Mouse (Mus musculus): Measurements from ENCODE around the gene Nadk. TPM values are rescaled to one million over a fixed set of nuclear protein-coding genes. Genes with fewer than 3 reads are reported as not detected.

Gene Nadk
- polyA plus RNA-seq, 1 experiment, result 129 TPM

DNA sequence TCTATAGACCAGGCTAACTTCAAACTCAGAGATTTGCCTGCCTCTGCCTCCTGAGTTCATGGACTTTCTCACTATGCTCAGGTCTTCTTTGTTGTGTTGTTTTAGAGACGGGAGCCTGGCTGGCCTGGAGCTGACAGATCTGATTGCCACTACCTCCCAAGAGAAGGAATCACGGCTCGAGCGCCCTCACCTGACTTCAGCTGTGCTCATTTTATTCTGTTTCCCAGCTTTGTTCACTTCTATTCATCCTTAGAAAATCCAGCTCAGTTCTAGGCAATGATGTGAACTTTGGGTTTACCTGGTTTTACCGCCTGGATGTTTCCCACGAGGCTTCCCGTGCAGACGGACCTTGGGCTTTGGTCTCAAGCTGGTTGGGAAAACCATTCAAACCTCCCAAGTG lies 13.3 kb downstream of the Nadk start:
- 97% methylated on average over 8 of the region's 8 CpGs for WGBS
- DNase-seq, result no peak
- Histone ChIP-seq H3K27ac (ENCODE audit: control insufficient read depth, insufficient read depth, low read length) (no peak overlapping the region), H3K36me3 (ENCODE audit: control insufficient read depth, insufficient read depth, low read length) (peaks cover 13% of the 10 kb centered on the region; the same call in 1 of the 2 replicates), H3K4me1 (replicated peaks; ENCODE audit: control insufficient read depth, insufficient read depth, low read length) (peaks cover 5% of the 10 kb centered on the region), H3K4me3 (ENCODE audit: control insufficient read depth, insufficient read depth, low read length) (no peak overlapping the region), H3K27me3 (ENCODE audit: control insufficient read depth, insufficient read depth, low read length) (no peaks in the 10 kb centered on the region)
- TF ChIP-seq POLR2A (IDR thresholded peaks at IDR 0.05; ENCODE audit: control insufficient read depth, extremely low read depth, insufficient read depth, low read length, poor library complexity), result no peak
- no peak for TF ChIP-seq CTCF (IDR thresholded peaks at IDR 0.05; ENCODE audit: borderline replicate concordance, control insufficient read depth, extremely low read depth, insufficient read depth, low read length, poor library complexity)

DNA sequence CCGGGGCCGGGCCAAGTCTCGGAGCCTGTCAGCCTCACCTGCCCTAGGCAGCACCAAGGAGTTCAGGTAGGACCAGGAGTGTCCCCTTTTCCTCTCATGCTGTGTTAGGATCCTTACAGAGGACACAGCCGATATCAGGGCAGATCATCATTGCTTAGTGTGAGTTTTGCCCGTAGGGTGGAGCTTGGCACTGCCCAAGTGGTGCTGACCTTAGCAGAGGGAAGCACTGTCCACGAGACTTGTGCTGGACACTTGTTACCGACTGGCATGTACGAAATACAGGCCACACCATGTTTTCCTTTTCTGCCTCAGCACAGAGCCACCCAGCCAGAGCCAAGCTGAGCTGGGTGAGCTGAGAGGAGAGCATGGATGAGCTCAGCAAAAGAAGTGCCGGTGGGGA lies 15.0 kb downstream of the Nadk start:
- Histone ChIP-seq H3K4me3 (ENCODE audit: control insufficient read depth, insufficient read depth, low read length) (no peak overlapping the region), H3K4me1 (replicated peaks; ENCODE audit: control insufficient read depth, insufficient read depth, low read length) (peaks cover 5% of the 10 kb centered on the region), H3K27me3 (ENCODE audit: control insufficient read depth, insufficient read depth, low read length) (no peaks in the 10 kb centered on the region), H3K36me3 (ENCODE audit: control insufficient read depth, insufficient read depth, low read length) (peaks cover 16% of the 10 kb centered on the region; the same call in 1 of the 2 replicates), H3K27ac (ENCODE audit: control insufficient read depth, insufficient read depth, low read length) (no peak overlapping the region)
- TF ChIP-seq POLR2A (IDR thresholded peaks at IDR 0.05; ENCODE audit: control insufficient read depth, extremely low read depth, insufficient read depth, low read length, poor library complexity), result no peak
- no peak for TF ChIP-seq CTCF (IDR thresholded peaks at IDR 0.05; ENCODE audit: borderline replicate concordance, control insufficient read depth, extremely low read depth, insufficient read depth, low read length, poor library complexity)
- 98% methylated on average over 9 of the region's 9 CpGs for WGBS
- no peak for DNase-seq

DNA sequence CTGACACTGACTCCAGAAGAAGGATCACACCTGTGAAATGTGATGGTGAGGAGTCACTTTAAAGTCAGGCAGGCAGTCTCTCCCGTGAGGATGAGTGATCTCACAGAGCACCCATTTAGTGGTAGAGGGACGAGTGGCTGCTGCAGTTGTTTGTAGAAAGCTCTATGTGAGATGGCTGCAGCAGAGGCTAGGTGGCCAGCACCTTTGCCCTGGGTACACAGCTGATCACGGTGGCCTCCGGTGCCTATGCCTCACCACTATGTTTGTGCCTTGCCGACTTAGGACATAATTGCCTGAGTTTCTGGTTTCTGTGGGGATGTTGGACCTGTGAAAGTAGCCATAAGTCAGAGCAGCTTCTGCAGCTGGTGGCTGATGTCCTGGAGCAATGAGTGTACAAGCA lies 15.6 kb downstream of the Nadk start:
- Histone ChIP-seq H3K36me3 (ENCODE audit: control insufficient read depth, insufficient read depth, low read length) (peaks cover 16% of the 10 kb centered on the region; the same call in 1 of the 2 replicates), H3K4me3 (ENCODE audit: control insufficient read depth, insufficient read depth, low read length) (no peak overlapping the region), H3K4me1 (replicated peaks; ENCODE audit: control insufficient read depth, insufficient read depth, low read length) (peaks cover 5% of the 10 kb centered on the region), H3K27ac (ENCODE audit: control insufficient read depth, insufficient read depth, low read length) (no peak overlapping the region), H3K27me3 (ENCODE audit: control insufficient read depth, insufficient read depth, low read length) (no peaks in the 10 kb centered on the region)
- 94% methylated on average over 5 of the region's 5 CpGs for WGBS
- DNase-seq, result no peak
- TF ChIP-seq POLR2A (IDR thresholded peaks at IDR 0.05; ENCODE audit: control insufficient read depth, extremely low read depth, insufficient read depth, low read length, poor library complexity) (no peak), CTCF (IDR thresholded peaks at IDR 0.05; ENCODE audit: borderline replicate concordance, control insufficient read depth, extremely low read depth, insufficient read depth, low read length, poor library complexity) (no peak)

DNA sequence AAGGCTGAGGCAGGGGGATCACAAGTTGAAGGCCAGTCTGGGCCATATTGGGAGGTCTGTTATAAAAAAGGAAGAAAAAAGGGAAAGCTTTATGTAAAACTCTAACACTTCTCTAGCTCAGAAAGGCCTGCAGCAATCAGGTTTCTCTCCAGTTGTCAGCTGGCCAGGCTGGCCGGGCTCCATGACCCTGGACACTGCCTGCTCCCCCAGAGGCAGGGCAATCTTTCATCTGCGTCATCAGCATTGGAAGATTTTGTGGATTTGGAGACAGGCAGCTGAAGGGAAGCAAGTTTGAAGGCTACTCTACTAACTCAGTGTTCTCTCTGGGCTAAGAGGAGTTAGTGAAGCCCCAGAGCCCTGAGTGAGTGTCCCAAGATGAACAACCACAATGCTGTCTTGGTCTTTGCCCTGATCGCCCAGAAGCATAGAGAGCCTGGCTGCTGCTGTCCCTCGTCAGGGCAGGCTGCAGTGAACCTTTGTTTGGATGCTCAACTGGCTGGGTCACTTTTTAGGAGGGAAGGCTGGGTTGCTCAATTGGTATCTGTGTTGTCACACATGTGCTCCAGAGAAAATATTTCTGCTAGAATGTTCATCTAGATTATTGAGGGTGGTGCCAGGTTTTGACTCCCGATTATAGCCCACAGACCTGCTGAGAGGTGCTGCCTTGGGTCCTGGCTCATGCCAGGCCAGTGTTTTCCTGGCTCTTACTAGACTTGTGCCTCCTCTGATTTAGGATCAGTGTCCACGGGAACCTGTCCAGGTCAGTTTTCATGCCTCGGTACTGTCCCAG lies 16.4 kb downstream of the Nadk start:
- TF ChIP-seq CTCF (IDR thresholded peaks at IDR 0.05; ENCODE audit: borderline replicate concordance, control insufficient read depth, extremely low read depth, insufficient read depth, low read length, poor library complexity) (no peak), POLR2A (IDR thresholded peaks at IDR 0.05; ENCODE audit: control insufficient read depth, extremely low read depth, insufficient read depth, low read length, poor library complexity) (no peak)
- WGBS, result 95% methylated on average over 7 of the region's 7 CpGs
- H3K4me3 ChIP-seq (ENCODE audit: control insufficient read depth, insufficient read depth, low read length), result no peak overlapping the region
- H3K4me1 ChIP-seq (replicated peaks; ENCODE audit: control insufficient read depth, insufficient read depth, low read length), result peaks cover 5% of the 10 kb centered on the region
- no peak for DNase-seq
- peaks cover 16% of the 10 kb centered on the region; the same call in 1 of the 2 replicates for H3K36me3 ChIP-seq (ENCODE audit: control insufficient read depth, insufficient read depth, low read length)
- no peak overlapping the region for H3K27ac ChIP-seq (ENCODE audit: control insufficient read depth, insufficient read depth, low read length)
- H3K27me3 ChIP-seq (ENCODE audit: control insufficient read depth, insufficient read depth, low read length), result no peaks in the 10 kb centered on the region

DNA sequence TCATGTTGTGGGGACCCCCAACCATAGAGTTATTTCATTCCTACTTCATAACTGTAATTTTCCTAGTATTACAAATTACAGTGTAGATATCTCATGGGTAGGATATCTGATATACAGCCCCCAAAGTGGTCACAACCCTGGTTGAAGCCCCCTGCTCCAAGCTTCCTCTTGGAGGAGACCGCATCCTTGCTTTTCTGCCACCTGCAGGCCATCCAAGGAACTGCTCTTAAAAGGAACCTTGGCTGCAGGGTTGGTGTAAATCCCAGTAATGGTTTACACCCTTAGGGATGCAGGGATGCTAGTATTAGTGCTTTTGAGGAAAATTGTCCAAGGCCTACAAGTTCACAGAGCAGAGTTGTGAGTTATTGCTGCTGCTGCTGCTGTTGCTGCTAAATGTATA lies 18.2 kb downstream of the Nadk start:
- Histone ChIP-seq H3K27ac (ENCODE audit: control insufficient read depth, insufficient read depth, low read length) (no peak overlapping the region), H3K4me3 (ENCODE audit: control insufficient read depth, insufficient read depth, low read length) (no peak overlapping the region), H3K36me3 (ENCODE audit: control insufficient read depth, insufficient read depth, low read length) (peaks cover 27% of the 10 kb centered on the region), H3K4me1 (replicated peaks; ENCODE audit: control insufficient read depth, insufficient read depth, low read length) (no peaks in the 10 kb centered on the region), H3K27me3 (ENCODE audit: control insufficient read depth, insufficient read depth, low read length) (no peaks in the 10 kb centered on the region)
- TF ChIP-seq CTCF (IDR thresholded peaks at IDR 0.05; ENCODE audit: borderline replicate concordance, control insufficient read depth, extremely low read depth, insufficient read depth, low read length, poor library complexity), result peak; percentile 27; the same call in 1 of the 2 replicates
- TF ChIP-seq POLR2A (IDR thresholded peaks at IDR 0.05; ENCODE audit: control insufficient read depth, extremely low read depth, insufficient read depth, low read length, poor library complexity), result no peak
- WGBS, result 58% methylated on average over 1 of the region's 1 CpGs
- DNase-seq, result peak; percentile 58

DNA sequence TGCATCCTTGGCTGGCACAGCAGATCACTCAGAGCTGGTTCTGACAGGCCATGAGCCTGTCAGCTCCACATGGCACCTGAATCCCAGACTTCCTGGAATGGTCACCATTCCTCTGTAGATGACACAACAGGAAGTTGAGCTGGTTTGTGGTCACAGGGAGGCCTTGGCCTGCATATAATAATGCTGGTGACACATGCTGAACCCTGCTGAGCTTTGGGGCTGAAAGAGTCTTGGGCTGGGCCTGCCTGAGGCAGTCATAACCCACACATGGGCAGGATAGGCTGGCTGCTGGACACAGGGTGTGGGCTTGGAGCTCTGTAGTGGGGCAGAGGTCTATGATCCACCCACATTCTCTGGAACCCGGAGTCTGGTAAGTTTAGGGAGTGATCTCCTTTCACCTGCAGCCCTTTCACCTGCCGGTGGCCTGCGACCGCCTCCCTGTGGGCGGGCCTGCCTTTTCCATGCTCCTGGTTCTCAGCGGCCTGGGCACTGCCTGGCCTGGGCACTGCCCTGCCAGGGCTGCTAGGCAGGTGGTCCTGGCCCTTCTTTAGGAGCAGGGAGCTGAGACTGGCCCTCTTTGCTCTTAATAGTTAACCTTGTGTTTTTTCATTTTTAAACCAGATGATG lies 20.2 kb downstream of the Nadk start:
- TF ChIP-seq POLR2A (IDR thresholded peaks at IDR 0.05; ENCODE audit: control insufficient read depth, extremely low read depth, insufficient read depth, low read length, poor library complexity), result no peak
- no peak for DNase-seq
- Histone ChIP-seq H3K27ac (ENCODE audit: control insufficient read depth, insufficient read depth, low read length) (no peak overlapping the region), H3K4me3 (ENCODE audit: control insufficient read depth, insufficient read depth, low read length) (no peak overlapping the region), H3K36me3 (ENCODE audit: control insufficient read depth, insufficient read depth, low read length) (peaks cover 37% of the 10 kb centered on the region), H3K27me3 (ENCODE audit: control insufficient read depth, insufficient read depth, low read length) (no peaks in the 10 kb centered on the region), H3K4me1 (replicated peaks; ENCODE audit: control insufficient read depth, insufficient read depth, low read length) (no peaks in the 10 kb centered on the region)
- 88% methylated on average over 6 of the region's 6 CpGs for WGBS
